Mouse (Mus musculus) liver, postnatal 0 days (tissue): ENCODE measurements around the gene Extl2. TPM values are rescaled to one million over a fixed set of nuclear protein-coding genes. Genes with fewer than 3 reads are reported as not detected.

Experiments used
- ATAC-seq: fragments of 200-750 bp; cut with Nextera tagmentation; 2 replicates; pipeline ENCODE4 v1.8.0; 2017; ENCODE audit warnings: mild to moderate bottlenecking, moderate library complexity
- DNase-seq: peaks from one replicate; pipeline ENCODE4 v3.0.0-alpha.2; 2016
- H3K27ac ChIP-seq: fragments of 300-500 bp; sonication (generic); 2 replicates; pipeline ENCODE4 v1.5.1; 2014; ENCODE audit warnings: antibody characterized with exemption, moderate library complexity, mild to moderate bottlenecking, low read depth
- H3K27me3 ChIP-seq: fragments of 300-500 bp; sonication (generic); 2 replicates; pipeline ENCODE4 v1.6.1; 2014; ENCODE audit warnings: low read length, control low read depth, mixed read lengths; ENCODE audit not compliant: insufficient read depth
- H3K36me3 ChIP-seq: fragments of 300-500 bp; sonication (generic); replicated peaks from 2 replicates; pipeline ENCODE4 v1.6.1; 2014; ENCODE audit warnings: mild to moderate bottlenecking, control low read depth, low read length, moderate library complexity, mixed read lengths; ENCODE audit not compliant: insufficient read depth
- H3K4me1 ChIP-seq: fragments of 300-500 bp; sonication (generic); 2 replicates; pipeline ENCODE4 v1.6.1; 2014; ENCODE audit warnings: antibody characterized with exemption, mild to moderate bottlenecking, control low read depth; ENCODE audit not compliant: insufficient read depth
- H3K4me2 ChIP-seq: fragments of 300-500 bp; sonication (generic); 2 replicates; pipeline ENCODE4 v1.6.1; 2014; ENCODE audit warnings: low read depth, mild to moderate bottlenecking, low read length, moderate library complexity, mixed read lengths
- H3K4me3 ChIP-seq: fragments of 300-500 bp; sonication (generic); 2 replicates; pipeline ENCODE4 v1.5.1; 2014; ENCODE audit warnings: low read depth, low read length
- H3K9ac ChIP-seq: fragments of 300-500 bp; sonication (generic); replicated peaks from 2 replicates; pipeline ENCODE4 v1.6.1; 2014; ENCODE audit warnings: mild to moderate bottlenecking, moderate library complexity
- H3K9me3 ChIP-seq: fragments of 300-500 bp; sonication (generic); 2 replicates; pipeline ENCODE4 v1.6.1; 2016; ENCODE audit warnings: mild to moderate bottlenecking, control low read depth, low read length, mixed read lengths
- CTCF ChIP-seq: sonication (generic); IDR thresholded peaks from 2 replicates; pipeline ENCODE4 v1.5.1; 2016; ENCODE audit warnings: antibody characterized with exemption, low read depth
- EP300 ChIP-seq: IDR thresholded peaks from 2 replicates; pipeline ENCODE4 v1.6.1; 2016; ENCODE audit warnings: antibody characterized with exemption, low read depth, mild to moderate bottlenecking
- WGBS: fragments of 180-500 bp; shearing (Covaris S2); extraction: QIAGEN DNeasy Blood & Tissue Kit; methylation state at CpG from one replicate; pipeline ENCODE4 v1.1.7; 2014; ENCODE audit not compliant: insufficient replicate concordance; 5-methylcytosine and 5-hydroxymethylcytosine counted together
- polyA plus RNA-seq: library from polyadenylated mRNA; unstranded; fragments of >200 nt; fragmentation: Nextera tagmentation; extraction: Ambion mirVana; gene quantifications from 2 replicates; pipeline ENCODE4 v1.2.1, GENCODE M21; 2015

Extl2 gene
- polyA plus RNA-seq, 1 experiment from 2014 or later: 5.8 TPM

DNA sequence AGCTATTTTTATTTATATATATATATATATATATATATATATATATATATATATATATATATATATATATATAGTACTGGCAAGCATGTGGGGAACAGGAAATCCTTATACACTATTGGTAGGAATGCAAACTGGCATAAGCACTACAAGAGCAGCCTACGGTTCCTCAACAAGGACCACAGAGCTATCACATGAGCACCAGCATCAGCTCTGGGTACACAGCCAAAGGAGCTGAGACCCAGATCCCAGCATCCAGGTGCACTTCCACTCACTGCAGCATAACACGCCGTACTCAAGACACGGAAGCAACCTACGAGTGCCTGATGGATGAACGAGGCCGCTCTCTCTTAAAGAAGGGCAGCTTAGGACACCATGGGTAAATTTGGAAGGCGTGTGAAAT lies 24.0 kb upstream of the Extl2 start:
- Histone ChIP-seq H3K27me3 (no peaks in the 10 kb centered on the region), H3K4me1 (no peaks in the 10 kb centered on the region), H3K4me2 (no peak overlapping the region), H3K36me3 (peaks cover 35% of the 10 kb centered on the region), H3K4me3 (no peak overlapping the region), H3K27ac (no peak overlapping the region), H3K9me3 (no peaks in the 10 kb centered on the region), H3K9ac (no peak overlapping the region)
- DNase-seq: no peak
- TF ChIP-seq EP300 (no peak), CTCF (no peak)
- no peak for ATAC-seq
- 88% methylated on average over 8 of the region's 8 CpGs for WGBS

DNA sequence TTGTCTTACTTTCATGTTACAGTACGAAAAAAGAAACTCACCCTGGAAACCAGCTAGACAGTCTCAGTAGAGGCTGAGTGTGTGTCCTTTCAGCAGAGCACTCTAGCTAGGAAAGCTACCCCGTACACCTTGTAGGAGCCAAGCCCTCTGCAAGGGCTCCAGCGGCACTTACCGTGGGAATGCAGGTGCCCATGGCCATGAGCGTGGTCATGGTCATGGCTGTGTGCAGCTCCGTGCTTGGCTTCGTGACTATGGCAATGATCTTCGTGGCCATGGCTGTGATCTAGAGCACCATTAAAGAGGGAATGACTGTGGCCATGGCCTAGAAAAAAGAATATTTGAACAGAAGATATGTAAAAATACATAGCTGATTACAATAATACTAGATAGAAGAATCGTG lies 22.6 kb upstream of the Extl2 start:
- no peak for DNase-seq
- no peak overlapping the region for H3K4me2 ChIP-seq
- 90% methylated on average over 9 of the region's 9 CpGs for WGBS
- no peak overlapping the region for H3K9ac ChIP-seq
- TF ChIP-seq CTCF (no peak), EP300 (no peak)
- no peaks in the 10 kb centered on the region for H3K9me3 ChIP-seq
- no peaks in the 10 kb centered on the region for H3K4me1 ChIP-seq
- no peaks in the 10 kb centered on the region for H3K27me3 ChIP-seq
- no peak overlapping the region for H3K27ac ChIP-seq
- H3K4me3 ChIP-seq: no peak overlapping the region
- peaks cover 36% of the 10 kb centered on the region for H3K36me3 ChIP-seq
- no peak for ATAC-seq

DNA sequence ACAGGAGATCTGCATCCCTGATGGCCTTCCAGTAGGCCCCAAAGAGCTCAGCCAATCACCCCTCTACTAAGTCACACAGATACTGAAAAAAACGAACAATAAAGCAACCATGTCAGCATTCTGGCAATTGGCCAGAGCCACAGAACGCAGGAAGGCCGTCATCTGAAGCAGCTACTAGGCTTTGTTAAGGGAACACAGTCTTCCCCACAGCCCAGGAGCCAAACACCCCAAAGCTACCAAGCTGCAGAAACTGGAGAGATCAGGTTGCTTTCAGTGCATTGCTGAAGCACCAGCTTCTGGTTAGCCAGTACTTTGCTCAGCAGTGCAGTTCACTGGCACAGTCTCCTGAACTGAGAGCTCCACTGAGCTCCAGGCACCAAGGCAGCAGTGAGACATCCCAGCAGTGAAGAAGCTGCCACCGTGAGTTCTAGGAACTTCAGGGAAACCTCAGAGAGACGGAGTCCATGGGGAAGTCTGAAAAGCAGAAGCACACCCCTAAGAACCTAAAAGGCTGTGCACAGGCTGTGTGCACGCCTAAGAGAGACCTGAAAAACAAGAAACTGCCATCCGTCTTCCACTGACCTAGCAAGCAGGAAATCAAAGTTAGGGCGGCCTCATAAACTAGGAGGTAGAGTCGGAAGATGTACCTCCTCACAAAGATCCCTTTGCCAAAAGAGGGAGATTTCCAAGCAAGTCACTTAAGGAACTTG lies 21.9 kb upstream of the Extl2 start:
- H3K27ac ChIP-seq: no peak overlapping the region
- no peaks in the 10 kb centered on the region for H3K4me1 ChIP-seq
- DNase-seq (peak; percentile 24), ATAC-seq (peak; percentile 27; the same call in 1 of the 2 replicates)
- WGBS: 43% methylated on average over 9 of the region's 9 CpGs
- no peak overlapping the region for H3K4me2 ChIP-seq
- TF ChIP-seq CTCF: no peak
- no peak for TF ChIP-seq EP300
- H3K9ac ChIP-seq: no peak overlapping the region
- no peaks in the 10 kb centered on the region for H3K9me3 ChIP-seq
- H3K27me3 ChIP-seq: no peaks in the 10 kb centered on the region
- no peak overlapping the region for H3K4me3 ChIP-seq
- H3K36me3 ChIP-seq: peaks cover 33% of the 10 kb centered on the region

DNA sequence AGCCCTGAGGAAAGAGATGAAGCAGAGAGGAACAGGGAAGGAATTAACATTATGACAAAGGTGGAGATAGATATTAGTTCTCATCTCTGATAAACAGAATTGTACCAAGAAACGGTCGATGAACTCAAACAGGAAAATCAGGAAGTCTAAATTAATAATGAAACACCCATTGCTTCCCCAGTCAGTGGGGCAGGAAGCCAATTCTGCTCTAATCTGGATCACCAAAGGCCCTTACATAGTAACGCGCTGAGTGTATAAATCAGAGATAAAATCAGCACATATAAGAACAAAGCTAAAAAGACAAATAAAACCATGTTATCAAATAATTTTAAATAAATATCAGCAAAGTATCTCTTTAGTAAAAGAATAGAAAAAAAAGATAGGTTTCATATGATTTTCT lies 15.2 kb upstream of the Extl2 start:
- Histone ChIP-seq H3K27ac (no peak overlapping the region), H3K4me2 (no peak overlapping the region), H3K4me3 (no peak overlapping the region), H3K4me1 (0 out of 2 replicates have a peak, but pooled peaks cover 5% of the 10 kb centered on the region), H3K9ac (no peak overlapping the region), H3K36me3 (peaks cover 13% of the 10 kb centered on the region), H3K27me3 (no peaks in the 10 kb centered on the region), H3K9me3 (peaks cover 2% of the 10 kb centered on the region; the same call in 1 of the 2 replicates)
- DNase-seq: no peak
- 35% methylated on average over 4 of the region's 4 CpGs for WGBS
- TF ChIP-seq CTCF (no peak), EP300 (no peak)
- ATAC-seq: no peak

DNA sequence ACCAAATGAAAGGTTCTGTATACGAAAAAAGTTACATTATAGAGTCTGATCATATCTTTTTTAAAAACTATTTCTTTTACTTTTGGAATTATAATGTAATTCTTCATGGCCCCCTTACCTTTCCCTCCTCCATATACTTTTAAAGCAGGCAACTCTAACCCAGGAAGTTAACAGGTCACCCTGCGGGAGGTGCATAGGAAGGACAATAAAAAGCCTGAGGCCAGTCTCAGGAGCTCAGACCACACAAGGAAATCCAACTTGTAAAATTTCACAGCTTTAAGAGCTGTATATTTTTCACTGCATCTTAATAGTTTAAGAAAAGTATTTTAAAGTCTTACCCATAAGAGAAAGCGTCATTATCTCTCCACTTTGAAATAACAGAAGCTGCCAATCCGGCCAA lies 14.7 kb upstream of the Extl2 start:
- ATAC-seq: no peak
- Histone ChIP-seq H3K9me3 (peaks cover 3% of the 10 kb centered on the region; the same call in 1 of the 2 replicates), H3K9ac (no peak overlapping the region), H3K4me1 (0 out of 2 replicates have a peak, but pooled peaks cover 5% of the 10 kb centered on the region), H3K27me3 (no peaks in the 10 kb centered on the region), H3K36me3 (peaks cover 9% of the 10 kb centered on the region), H3K27ac (peak overlapping the region; percentile 29; the same call in 1 of the 2 replicates), H3K4me2 (no peak overlapping the region; the same call in 1 of the 2 replicates), H3K4me3 (no peak overlapping the region)
- 63% methylated on average over 4 of the region's 4 CpGs for WGBS
- DNase-seq: no peak
- TF ChIP-seq EP300 (no peak), CTCF (no peak)

DNA sequence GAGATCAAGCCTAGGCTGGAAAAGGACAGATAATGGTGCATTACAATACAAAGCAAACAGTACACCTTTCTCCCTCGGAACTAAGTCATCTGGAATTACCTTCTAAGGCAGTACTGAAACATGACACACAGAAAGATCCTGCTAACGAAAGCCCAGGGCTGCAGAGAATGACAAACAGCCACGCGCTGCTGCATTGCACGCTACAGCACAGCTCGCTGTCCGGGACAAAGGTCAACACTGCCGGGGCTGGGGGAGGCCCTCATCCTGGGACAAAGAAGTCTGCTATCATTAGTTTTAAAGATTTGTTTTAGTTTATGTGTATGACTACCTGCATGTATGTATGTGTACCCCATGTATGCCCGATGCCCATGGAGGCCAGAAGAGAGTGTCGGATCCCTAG lies 14.2 kb upstream of the Extl2 start:
- TF ChIP-seq EP300: no peak
- TF ChIP-seq CTCF: no peak
- Histone ChIP-seq H3K4me3 (no peak overlapping the region), H3K27ac (peak overlapping the region; percentile 29; the same call in 1 of the 2 replicates), H3K9me3 (peaks cover 5% of the 10 kb centered on the region), H3K36me3 (peaks cover 13% of the 10 kb centered on the region), H3K4me1 (0 out of 2 replicates have a peak, but pooled peaks cover 5% of the 10 kb centered on the region), H3K4me2 (peak overlapping the region; percentile 9; the same call in 1 of the 2 replicates), H3K9ac (no peak overlapping the region), H3K27me3 (no peaks in the 10 kb centered on the region)
- 66% methylated on average over 10 of the region's 10 CpGs for WGBS
- DNase-seq (peak; percentile 28), ATAC-seq (peak; percentile 66)
